Mouse (Mus musculus) CH12.LX (cell line): ENCODE data around the gene Tbc1d2b. TPM values are rescaled to one million over a fixed set of nuclear protein-coding genes. Genes with fewer than 3 reads are reported as not detected.

Source experiments
- DNase-seq: peaks from one replicate; pipeline ENCODE4 v3.0.0-alpha.2; 2013; ENCODE audit errors: extremely low read depth
- H3K27ac ChIP-seq: 2 replicates; pipeline ENCODE4 v1.5.1; 2012; ENCODE audit warnings: low read depth, mild to moderate bottlenecking, control low read depth, moderate library complexity; ENCODE audit not compliant: insufficient read depth
- H3K27me3 ChIP-seq: replicated peaks from 2 replicates; pipeline ENCODE3; 2012; ENCODE audit warnings: inconsistent platforms
- H3K36me3 ChIP-seq, 2 experiments: replicated peaks in 1 of 2; 2 replicates each; pipeline versions ENCODE3 to v1.6.1; 2012; ENCODE audit warnings: inconsistent platforms in 1 of 2, low read length in 1 of 2, mild to moderate bottlenecking in 1 of 2, mixed read lengths in 1 of 2, moderate library complexity in 1 of 2; ENCODE audit not compliant: control insufficient read depth in 1 of 2, insufficient read depth in 1 of 2
- H3K4me1 ChIP-seq, 2 experiments: 2 replicates each; pipeline ENCODE4 v1.6.1; 2012; ENCODE audit warnings: inconsistent platforms in 1 of 2, moderate library complexity in 1 of 2; ENCODE audit not compliant: insufficient read depth in 2 of 2, control insufficient read depth in 1 of 2
- H3K4me2 ChIP-seq: 2 replicates; pipeline ENCODE4 v1.6.1; 2012; ENCODE audit warnings: low read depth, mild to moderate bottlenecking, control low read depth; ENCODE audit not compliant: poor library complexity, insufficient read depth, severe bottlenecking
- H3K4me3 ChIP-seq, 3 experiments: fragments of 150-350 bp in 1 of 3; sonication (generic) in 1 of 3; replicated peaks in 1 of 3; 2 replicates each; pipeline versions ENCODE3 to v1.5.1; 2011 to 2012; ENCODE audit warnings: low read depth in 2 of 3, low read length in 2 of 3, mild to moderate bottlenecking in 2 of 3, moderate library complexity in 2 of 3, control low read depth in 1 of 3, improper control_type of control experiment in 1 of 3, inconsistent platforms in 1 of 3, mixed read lengths in 1 of 3; ENCODE audit not compliant: poor library complexity in 1 of 3
- H3K79me2 ChIP-seq: replicated peaks from 2 replicates; pipeline ENCODE4 v1.6.1; 2012; ENCODE audit warnings: mild to moderate bottlenecking, moderate library complexity; ENCODE audit not compliant: control insufficient read depth, poor library complexity, insufficient read depth, severe bottlenecking; ENCODE audit errors: extremely low read depth
- H3K9ac ChIP-seq: 2 replicates; pipeline ENCODE4 v1.6.1; 2012; ENCODE audit warnings: low read depth, mild to moderate bottlenecking, control low read depth, moderate library complexity; ENCODE audit not compliant: insufficient read depth
- H3K9me3 ChIP-seq: replicated peaks from 2 replicates; pipeline ENCODE3; 2012; ENCODE audit warnings: low read length, inconsistent platforms, mixed read lengths
- CHD1 ChIP-seq: IDR thresholded peaks from 2 replicates; pipeline ENCODE4 v1.6.1; 2012; ENCODE audit warnings: low read depth, low read length, improper control_type of control experiment, inconsistent platforms
- CHD2 ChIP-seq: IDR thresholded peaks from 2 replicates; pipeline ENCODE4 v1.6.1; 2011; ENCODE audit warnings: low read length, improper control_type of control experiment
- CTCF ChIP-seq, 2 experiments: IDR thresholded peaks in 1 of 2; conservative IDR thresholded peaks in 1 of 2; 2 replicates each; pipeline ENCODE4 v1.5.1; 2011 to 2012; ENCODE audit warnings: low read depth in 2 of 2, low read length in 2 of 2, improper control_type of control experiment in 1 of 2, inconsistent platforms in 1 of 2, mild to moderate bottlenecking in 1 of 2, moderate library complexity in 1 of 2
- ELF1 ChIP-seq: IDR thresholded peaks from 2 replicates; pipeline ENCODE4 v1.6.1; 2014; ENCODE audit warnings: low read depth, mild to moderate bottlenecking, inconsistent platforms, low read length, improper control_type of control experiment
- EP300 ChIP-seq: IDR thresholded peaks from 2 replicates; pipeline ENCODE4 v1.6.1; 2011; ENCODE audit warnings: low read length, improper control_type of control experiment
- ETS1 ChIP-seq: conservative IDR thresholded peaks from 2 replicates; pipeline ENCODE4 v1.6.1; 2012; ENCODE audit warnings: low read depth, mild to moderate bottlenecking, inconsistent platforms, low read length, improper control_type of control experiment, moderate library complexity
- HCFC1 ChIP-seq: IDR thresholded peaks from 2 replicates; pipeline ENCODE4 v1.6.1; 2012; ENCODE audit warnings: low read depth, mild to moderate bottlenecking, inconsistent platforms, low read length, improper control_type of control experiment
- IRF4 ChIP-seq: IDR thresholded peaks from 2 replicates; pipeline ENCODE4 v1.6.1; 2014; ENCODE audit warnings: low read depth, mild to moderate bottlenecking, inconsistent platforms, low read length, improper control_type of control experiment
- JUN ChIP-seq: IDR thresholded peaks from 2 replicates; pipeline ENCODE4 v1.6.1; 2011; ENCODE audit warnings: low read depth, mild to moderate bottlenecking, low read length, improper control_type of control experiment, moderate library complexity; ENCODE audit not compliant: insufficient read depth
- JUND ChIP-seq: conservative IDR thresholded peaks from 2 replicates; pipeline ENCODE4 v1.6.1; 2011; ENCODE audit warnings: low read depth, low read length, improper control_type of control experiment
- MAFK ChIP-seq: IDR thresholded peaks from 2 replicates; pipeline ENCODE4 v1.6.1; 2011; ENCODE audit warnings: low read length, improper control_type of control experiment; ENCODE audit not compliant: insufficient replicate concordance
- MAX ChIP-seq: IDR thresholded peaks from 2 replicates; pipeline ENCODE4 v1.6.1; 2011; ENCODE audit warnings: low read length, improper control_type of control experiment
- MAZ ChIP-seq: IDR thresholded peaks from 2 replicates; pipeline ENCODE4 v1.6.1; 2012; ENCODE audit warnings: low read depth, mild to moderate bottlenecking, inconsistent platforms, low read length, improper control_type of control experiment, moderate library complexity
- MXI1 ChIP-seq: IDR thresholded peaks from 2 replicates; pipeline ENCODE4 v1.6.1; 2011; ENCODE audit warnings: mild to moderate bottlenecking, low read depth, low read length, improper control_type of control experiment
- POLR2AphosphoS2 ChIP-seq: IDR thresholded peaks from 2 replicates; pipeline ENCODE4 v1.6.1; 2011; ENCODE audit warnings: low read depth, low read length, improper control_type of control experiment
- RAD21 ChIP-seq: IDR thresholded peaks from 2 replicates; pipeline ENCODE4 v1.6.1; 2011; ENCODE audit warnings: low read depth, mild to moderate bottlenecking, low read length, improper control_type of control experiment, moderate library complexity
- TCF12 ChIP-seq: IDR thresholded peaks from 2 replicates; pipeline ENCODE4 v1.6.1; 2014; ENCODE audit warnings: low read depth, mild to moderate bottlenecking, inconsistent platforms, low read length, improper control_type of control experiment
- UBTF ChIP-seq: IDR thresholded peaks from 2 replicates; pipeline ENCODE4 v1.6.1; 2012; ENCODE audit warnings: low read depth, mild to moderate bottlenecking, inconsistent platforms, low read length, improper control_type of control experiment, moderate library complexity
- ZC3H11A ChIP-seq: IDR thresholded peaks from 2 replicates; pipeline ENCODE4 v1.6.1; 2012; ENCODE audit warnings: low read depth, mild to moderate bottlenecking, inconsistent platforms, low read length, improper control_type of control experiment
- ZNF384 ChIP-seq: IDR thresholded peaks from 2 replicates; pipeline ENCODE4 v1.6.1; 2012; ENCODE audit warnings: low read depth, low read length, improper control_type of control experiment, inconsistent platforms
- dilution Hi-C: fragments of 300-500 bp; cut with MboI; formaldehyde crosslinking; loops from 2 replicates; pipeline ENCODE4 v1.14.3; 2020; ENCODE audit warnings: low sequenced_read_pairs; ENCODE audit not compliant: extremely low pct_unique_long_range_greater_than_20kb, extremely low pct_ligation_motif_present
- in situ Hi-C: fragments of 300-500 bp; cut with MboI; formaldehyde crosslinking; loops from 3 replicates; pipeline ENCODE4 v1.14.3; 2019; ENCODE audit warnings: low sequenced_read_pairs, low pct_ligation_motif_present, low pct_unique_long_range_greater_than_20kb, mixed read lengths
- polyA plus RNA-seq: library from polyadenylated mRNA; unstranded; fragments of >175 nt; gene quantifications from 2 replicates; pipeline ENCODE4 v1.2.1, GENCODE M21; 2012; ENCODE audit warnings: low read depth; ENCODE audit not compliant: insufficient read length
- total RNA-seq, 2 experiments: library from RNA; depleted of rRNA; stranded (reverse); fragments of 300-350 nt in 1 of 2; fragments of >200 nt in 1 of 2; gene quantifications; 2 replicates each; pipeline ENCODE4 v1.2.3; 2012 to 2014

The Tbc1d2b gene
- total and polyA plus RNA-seq, 3 experiments = 0.60 to 1.3 (median 0.76) TPM

DNA sequence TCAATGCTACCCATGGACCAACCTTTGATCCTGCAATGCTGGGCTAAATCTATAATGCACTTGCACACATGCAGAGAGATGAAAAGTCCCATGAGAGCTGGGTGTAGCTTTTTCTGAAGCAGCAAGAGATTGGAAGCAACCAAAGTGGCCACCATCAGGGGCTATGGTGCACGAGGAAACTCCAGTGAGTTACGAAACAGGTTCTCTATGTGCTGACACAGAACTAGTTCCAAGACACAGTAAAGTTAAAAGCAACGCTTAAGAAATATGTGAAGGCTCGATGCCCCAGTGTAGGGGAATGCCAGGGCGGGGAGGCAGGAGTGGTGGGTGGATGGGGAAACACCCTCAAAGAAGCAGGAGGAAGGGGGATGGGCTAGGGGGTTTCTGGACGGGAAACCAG lies 61.9 kb downstream of the Tbc1d2b start:
- dilution Hi-C loops = no loop called here
- H3K4me2 ChIP-seq = no peak overlapping the region
- no peak overlapping the region for H3K4me3 ChIP-seq
- H3K9ac ChIP-seq = no peak overlapping the region
- no peaks in the 10 kb centered on the region for H3K9me3 ChIP-seq
- peaks cover 0 to 4% of the 10 kb centered on the region in 2 experiments for H3K36me3 ChIP-seq
- TF ChIP-seq JUND (no peak), MAFK (no peak), RAD21 (no peak), TCF12 (no peak), CHD2 (no peak), HCFC1 (no peak)
- in situ Hi-C loops = loop anchor here (5.0 to 25.0 kb wide), 3 partner anchors 196 to 454 kb away; no protein-coding TSS in a partner anchor
- H3K27me3 ChIP-seq = no peaks in the 10 kb centered on the region
- H3K27ac ChIP-seq = no peak overlapping the region
- peaks cover 14 to 66% of the 10 kb centered on the region in 2 experiments for H3K4me1 ChIP-seq
- DNase-seq = no peak
- H3K79me2 ChIP-seq = no peaks in the 10 kb centered on the region

DNA sequence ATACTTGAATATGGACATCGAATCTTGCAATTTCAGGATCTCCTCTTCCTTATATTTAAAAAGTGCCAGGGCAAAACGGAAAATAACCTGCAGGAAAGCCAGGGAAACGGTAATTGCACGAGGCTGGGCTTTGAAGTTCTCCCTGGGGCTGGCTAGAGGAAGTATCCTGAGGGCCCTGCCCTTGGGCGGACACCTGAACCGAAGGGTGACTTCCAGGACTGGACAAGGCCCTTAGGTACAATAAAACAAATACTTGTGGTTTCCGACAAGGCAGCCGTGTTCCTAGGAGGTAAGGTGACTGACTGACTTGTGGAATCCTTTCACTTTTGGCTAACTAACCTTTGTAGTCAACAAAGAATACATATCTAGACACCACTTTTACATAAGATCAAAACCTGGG lies 62.8 kb downstream of the Tbc1d2b start:
- dilution Hi-C loops (no loop called here), in situ Hi-C loops (loop anchor here (5.0 to 25.0 kb wide), 3 partner anchors 197 to 454 kb away; no protein-coding TSS in a partner anchor)
- Histone ChIP-seq H3K27ac (no peak overlapping the region), H3K4me1 (peaks cover 19 to 74% of the 10 kb centered on the region in 2 experiments), H3K4me2 (no peak overlapping the region), H3K4me3 (no peak overlapping the region), H3K9me3 (no peaks in the 10 kb centered on the region), H3K79me2 (no peaks in the 10 kb centered on the region), H3K36me3 (peaks cover 0 to 4% of the 10 kb centered on the region in 2 experiments), H3K9ac (no peak overlapping the region)
- DNase-seq = no peak
- TF ChIP-seq JUN (no peak), ZNF384 (no peak), MAX (no peak), CHD2 (no peak), MXI1 (no peak), IRF4 (no peak), UBTF (no peak), RAD21 (no peak), ELF1 (no peak), MAZ (no peak), ETS1 (no peak), MAFK (no peak), EP300 (no peak), ZC3H11A (no peak), CTCF (conservative IDR thresholded peaks at IDR 0.05 in 1 of 2, IDR thresholded peaks at IDR 0.05 in 1 of 2; ENCODE audit: low read depth in 2 of 2, low read length in 2 of 2) (no peak), POLR2AphosphoS2 (no peak), CHD1 (no peak)
- TF ChIP-seq, all 38 proteins: peak for 0
- no peaks in the 10 kb centered on the region for H3K27me3 ChIP-seq
